Mouse (Mus musculus): ENCODE measurements at regions not wholly inside any gene's neighbourhood (a gene's known extent, or its start where the extent isn't known, plus 50 kb on each side); places are given as distances from the start of the nearest gene placed in this dataset.

GRCm38 (mm10) chr2:115081563-115082291 is 427.0 kb upstream of the Dph6 start:
- no peak overlapping the region for H3K27ac ChIP-seq (ENCODE audit: control insufficient read depth, insufficient read depth, low read length)
- H3K4me3 ChIP-seq (ENCODE audit: control insufficient read depth, insufficient read depth, low read length) = no peak overlapping the region
- no peaks in the 10 kb centered on the region for H3K27me3 ChIP-seq (ENCODE audit: control insufficient read depth, insufficient read depth, low read length)
- DNase-seq = no peak
- no peak for TF ChIP-seq POLR2A (IDR thresholded peaks at IDR 0.05; ENCODE audit: control insufficient read depth, extremely low read depth, insufficient read depth, low read length, poor library complexity)
- TF ChIP-seq CTCF (IDR thresholded peaks at IDR 0.05; ENCODE audit: borderline replicate concordance, control insufficient read depth, extremely low read depth, insufficient read depth, low read length, poor library complexity) = no peak
- H3K36me3 ChIP-seq (ENCODE audit: control insufficient read depth, insufficient read depth, low read length) = no peaks in the 10 kb centered on the region
- 77% methylated on average over 11 of the region's 11 CpGs for WGBS
- no peaks in the 10 kb centered on the region for H3K4me1 ChIP-seq (replicated peaks; ENCODE audit: control insufficient read depth, insufficient read depth, low read length)

DNA sequence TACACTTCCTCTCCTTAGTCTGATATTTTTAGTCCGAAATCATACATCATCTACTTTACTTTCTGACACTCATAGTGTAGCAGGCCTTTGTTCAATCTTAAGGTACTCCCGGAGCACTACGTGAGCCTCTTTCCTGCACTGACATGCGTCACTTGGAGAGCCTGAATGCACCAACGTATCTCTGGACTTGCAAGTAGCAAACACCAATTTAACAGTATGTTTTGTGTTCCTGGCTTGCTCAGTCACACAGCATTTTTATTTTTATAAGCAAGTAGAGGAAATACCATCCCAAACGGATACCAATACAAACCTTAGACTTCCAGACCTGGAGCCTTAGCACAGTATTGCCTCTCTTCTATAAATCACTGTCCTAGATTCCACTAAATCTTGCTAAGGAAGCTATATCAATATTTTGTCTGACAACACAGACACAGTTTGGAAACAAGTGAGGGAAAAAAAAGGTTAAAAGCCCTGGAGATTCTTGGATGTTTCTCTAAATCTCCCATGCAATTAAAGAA is 427.6 kb upstream of the Dph6 start:
- 74% methylated on average over 6 of the region's 6 CpGs for WGBS
- TF ChIP-seq CTCF (IDR thresholded peaks at IDR 0.05; ENCODE audit: borderline replicate concordance, control insufficient read depth, extremely low read depth, insufficient read depth, low read length, poor library complexity) = no peak
- no peak for TF ChIP-seq POLR2A (IDR thresholded peaks at IDR 0.05; ENCODE audit: control insufficient read depth, extremely low read depth, insufficient read depth, low read length, poor library complexity)
- H3K4me1 ChIP-seq (replicated peaks; ENCODE audit: control insufficient read depth, insufficient read depth, low read length) = no peaks in the 10 kb centered on the region
- no peak overlapping the region for H3K4me3 ChIP-seq (ENCODE audit: control insufficient read depth, insufficient read depth, low read length)
- DNase-seq = no peak
- no peak overlapping the region for H3K27ac ChIP-seq (ENCODE audit: control insufficient read depth, insufficient read depth, low read length)
- no peaks in the 10 kb centered on the region for H3K27me3 ChIP-seq (ENCODE audit: control insufficient read depth, insufficient read depth, low read length)
- H3K36me3 ChIP-seq (ENCODE audit: control insufficient read depth, insufficient read depth, low read length) = no peaks in the 10 kb centered on the region

DNA sequence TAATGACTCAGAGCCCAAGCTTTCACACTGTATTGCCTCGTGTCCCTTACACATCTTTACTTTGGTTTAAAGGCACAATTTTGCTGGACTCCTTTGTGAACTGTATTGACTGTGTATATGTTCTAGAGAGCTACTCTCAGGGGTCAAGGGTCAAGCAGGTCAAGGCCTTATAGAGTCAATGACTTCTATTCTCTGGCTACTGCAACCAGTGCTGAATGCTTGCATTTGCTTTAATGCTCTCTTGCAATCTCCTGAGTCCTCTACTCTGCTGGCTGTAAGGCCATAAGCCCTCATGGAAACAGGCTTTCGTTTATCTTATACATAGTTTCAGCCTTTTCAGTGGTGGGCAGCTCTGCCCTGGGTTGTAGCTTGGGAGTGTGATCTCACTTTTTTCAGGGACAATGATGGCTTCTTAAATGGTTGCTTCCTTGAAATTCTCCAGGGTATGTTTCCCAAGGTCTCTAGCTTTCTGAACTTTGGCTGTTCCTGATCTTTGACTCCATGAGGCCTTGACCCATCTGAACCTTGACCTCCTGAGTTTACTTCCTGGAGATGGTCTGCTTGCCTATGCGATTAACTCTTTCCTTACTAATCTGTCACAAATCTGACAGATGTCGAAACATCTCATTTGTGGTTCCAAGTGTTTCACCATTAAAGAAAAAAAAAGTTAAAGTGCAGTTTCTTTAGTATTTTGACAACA is 433.8 kb upstream of the Dph6 start:
- Histone ChIP-seq H3K27ac (ENCODE audit: control insufficient read depth, insufficient read depth, low read length) (no peak overlapping the region), H3K36me3 (ENCODE audit: control insufficient read depth, insufficient read depth, low read length) (no peaks in the 10 kb centered on the region), H3K27me3 (ENCODE audit: control insufficient read depth, insufficient read depth, low read length) (no peaks in the 10 kb centered on the region), H3K4me3 (ENCODE audit: control insufficient read depth, insufficient read depth, low read length) (no peak overlapping the region), H3K4me1 (replicated peaks; ENCODE audit: control insufficient read depth, insufficient read depth, low read length) (no peaks in the 10 kb centered on the region)
- no peak for DNase-seq
- no peak for TF ChIP-seq POLR2A (IDR thresholded peaks at IDR 0.05; ENCODE audit: control insufficient read depth, extremely low read depth, insufficient read depth, low read length, poor library complexity)
- TF ChIP-seq CTCF (IDR thresholded peaks at IDR 0.05; ENCODE audit: borderline replicate concordance, control insufficient read depth, extremely low read depth, insufficient read depth, low read length, poor library complexity) = no peak
- 87% methylated on average over 4 of the region's 4 CpGs for WGBS

DNA sequence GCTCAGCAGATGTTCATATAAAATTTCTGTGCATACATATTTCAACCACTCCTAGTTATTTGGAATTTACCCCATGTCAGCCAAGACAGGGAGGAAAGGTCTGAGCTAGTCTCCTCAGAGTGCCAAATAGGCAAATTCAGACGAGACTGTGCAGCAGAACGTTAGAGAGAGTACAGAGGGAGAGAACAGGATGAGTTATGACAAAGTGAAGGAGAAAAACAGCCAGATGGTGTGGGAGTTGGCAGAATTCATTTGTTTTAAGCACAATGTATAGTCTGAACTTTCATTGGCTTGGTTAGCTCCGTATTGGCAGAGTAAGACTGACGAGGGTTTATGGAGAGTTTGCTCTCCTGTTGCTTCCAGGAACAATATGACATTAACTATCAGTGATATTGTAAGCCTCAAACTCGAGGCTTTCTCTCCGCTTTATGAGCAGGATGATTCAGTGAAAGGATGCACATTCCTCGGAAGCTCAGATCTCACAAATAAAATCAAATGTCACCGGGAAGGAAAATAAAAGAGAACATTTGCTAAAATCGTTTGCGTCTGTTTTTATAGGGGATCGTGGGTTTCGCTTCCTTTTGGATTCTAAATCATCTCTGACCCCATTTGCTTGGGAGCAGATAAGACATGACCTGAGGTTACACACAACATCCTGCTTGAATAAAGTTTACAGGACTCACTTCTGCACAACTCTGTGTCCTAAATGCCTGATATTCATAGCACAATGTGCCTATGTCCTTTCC is 435.8 kb upstream of the Dph6 start:
- no peak overlapping the region for H3K4me3 ChIP-seq (ENCODE audit: control insufficient read depth, insufficient read depth, low read length)
- H3K27ac ChIP-seq (ENCODE audit: control insufficient read depth, insufficient read depth, low read length) = no peak overlapping the region
- DNase-seq = no peak
- 66% methylated on average over 12 of the region's 12 CpGs for WGBS
- H3K27me3 ChIP-seq (ENCODE audit: control insufficient read depth, insufficient read depth, low read length) = no peaks in the 10 kb centered on the region
- TF ChIP-seq POLR2A (IDR thresholded peaks at IDR 0.05; ENCODE audit: control insufficient read depth, extremely low read depth, insufficient read depth, low read length, poor library complexity) (no peak), CTCF (IDR thresholded peaks at IDR 0.05; ENCODE audit: borderline replicate concordance, control insufficient read depth, extremely low read depth, insufficient read depth, low read length, poor library complexity) (no peak)
- no peaks in the 10 kb centered on the region for H3K36me3 ChIP-seq (ENCODE audit: control insufficient read depth, insufficient read depth, low read length)
- H3K4me1 ChIP-seq (replicated peaks; ENCODE audit: control insufficient read depth, insufficient read depth, low read length) = no peaks in the 10 kb centered on the region

DNA sequence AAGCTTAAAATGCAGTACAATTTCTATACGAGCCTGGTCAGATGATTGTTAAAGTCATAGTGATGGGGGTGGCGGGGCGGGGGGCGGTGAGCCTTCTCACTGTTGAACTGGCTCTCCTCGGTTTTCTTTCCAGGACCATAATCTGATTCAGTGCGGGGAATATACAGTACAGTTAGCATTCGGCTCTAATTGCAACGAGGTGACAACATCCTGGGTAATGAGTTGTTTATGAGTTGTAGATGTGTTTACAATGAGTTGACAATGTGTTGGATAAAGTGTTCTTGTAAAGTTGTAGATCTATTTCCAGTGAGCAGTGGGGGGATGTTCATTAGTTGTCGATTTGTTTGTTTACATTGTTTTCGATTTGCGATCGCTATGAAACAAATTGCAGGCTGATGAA is 440.6 kb upstream of the Dph6 start:
- 87% methylated on average over 12 of the region's 12 CpGs for WGBS
- no peak for TF ChIP-seq CTCF (IDR thresholded peaks at IDR 0.05; ENCODE audit: borderline replicate concordance, control insufficient read depth, extremely low read depth, insufficient read depth, low read length, poor library complexity)
- TF ChIP-seq POLR2A (IDR thresholded peaks at IDR 0.05; ENCODE audit: control insufficient read depth, extremely low read depth, insufficient read depth, low read length, poor library complexity) = no peak
- H3K4me3 ChIP-seq (ENCODE audit: control insufficient read depth, insufficient read depth, low read length) = no peak overlapping the region

DNA sequence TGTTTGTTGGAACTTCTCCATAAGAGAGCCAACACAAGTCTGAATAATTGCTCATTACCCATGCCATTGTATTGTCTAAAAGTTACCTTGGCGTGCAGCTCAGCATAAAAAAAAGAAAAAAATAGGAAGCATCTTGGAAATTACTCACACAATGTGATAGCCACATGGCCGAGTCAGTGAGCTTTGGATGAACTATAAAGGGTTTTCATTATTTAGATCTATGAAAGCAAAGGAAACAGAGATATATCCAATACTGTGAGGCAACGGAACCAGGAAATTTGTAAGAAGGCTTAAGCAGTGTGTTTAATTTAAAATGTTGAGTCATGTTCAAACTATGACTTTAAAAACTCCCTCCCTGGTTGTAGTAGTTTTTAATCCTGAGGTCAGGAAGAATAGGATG is 446.7 kb upstream of the Dph6 start:
- TF ChIP-seq POLR2A (IDR thresholded peaks at IDR 0.05; ENCODE audit: control insufficient read depth, extremely low read depth, insufficient read depth, low read length, poor library complexity) (no peak), CTCF (IDR thresholded peaks at IDR 0.05; ENCODE audit: borderline replicate concordance, control insufficient read depth, extremely low read depth, insufficient read depth, low read length, poor library complexity) (no peak)
- DNase-seq = no peak
- Histone ChIP-seq H3K4me3 (ENCODE audit: control insufficient read depth, insufficient read depth, low read length) (no peak overlapping the region), H3K4me1 (replicated peaks; ENCODE audit: control insufficient read depth, insufficient read depth, low read length) (no peaks in the 10 kb centered on the region), H3K27me3 (ENCODE audit: control insufficient read depth, insufficient read depth, low read length) (no peaks in the 10 kb centered on the region), H3K27ac (ENCODE audit: control insufficient read depth, insufficient read depth, low read length) (no peak overlapping the region), H3K36me3 (ENCODE audit: control insufficient read depth, insufficient read depth, low read length) (no peaks in the 10 kb centered on the region)
- WGBS = 88% methylated on average over 3 of the region's 3 CpGs

More for the DNA sequence above, 440.6 kb upstream of the Dph6 start:
- H3K27me3 ChIP-seq (ENCODE audit: control insufficient read depth, insufficient read depth, low read length) = no peaks in the 10 kb centered on the region
- no peak overlapping the region for H3K27ac ChIP-seq (ENCODE audit: control insufficient read depth, insufficient read depth, low read length)
- DNase-seq = no peak
- no peaks in the 10 kb centered on the region for H3K36me3 ChIP-seq (ENCODE audit: control insufficient read depth, insufficient read depth, low read length)
- H3K4me1 ChIP-seq (replicated peaks; ENCODE audit: control insufficient read depth, insufficient read depth, low read length) = no peaks in the 10 kb centered on the region

Measured in thymus, adult 2 months (tissue).